Mouse (Mus musculus): ENCODE measurements around the gene Ap2a2.

- TF ChIP-seq CTCF (IDR thresholded peaks at IDR 0.05; ENCODE audit: low read depth, low read length) (no peak), EP300 (IDR thresholded peaks at IDR 0.05; ENCODE audit: insufficient read depth, low read depth, low read length) (no peak), POLR2A (IDR thresholded peaks at IDR 0.05; ENCODE audit: insufficient read depth, low read length) (no peak)
Observed at GRCm38 (mm10) chr7:141652191-141652590, 90.2 kb downstream of the Ap2a2 start.

Measured in ES-Bruce4 (cell line).